Mouse (Mus musculus): ENCODE data around the gene Arhgef10l.

Arhgef10l gene

GRCm38 (mm10) chr4:140665760-140666159 lies at the start of gene Arhgef10l:
Gene Arhgef10l, minus strand, starts transcription at chr4:140666012.
- in situ Hi-C loops (cut with MboI; ENCODE audit: low sequenced_read_pairs), result no loop called here

- in situ Hi-C loops (cut with MboI; ENCODE audit: low sequenced_read_pairs), result no loop called here
Measured at GRCm38 (mm10) chr4:140714586-140714985, 48.8 kb upstream of the Arhgef10l start.

- in situ Hi-C loops (cut with MboI; ENCODE audit: low sequenced_read_pairs), result no loop called here
Measured at GRCm38 (mm10) chr4:140713480-140714365, 47.9 kb upstream of the Arhgef10l start.

DNA sequence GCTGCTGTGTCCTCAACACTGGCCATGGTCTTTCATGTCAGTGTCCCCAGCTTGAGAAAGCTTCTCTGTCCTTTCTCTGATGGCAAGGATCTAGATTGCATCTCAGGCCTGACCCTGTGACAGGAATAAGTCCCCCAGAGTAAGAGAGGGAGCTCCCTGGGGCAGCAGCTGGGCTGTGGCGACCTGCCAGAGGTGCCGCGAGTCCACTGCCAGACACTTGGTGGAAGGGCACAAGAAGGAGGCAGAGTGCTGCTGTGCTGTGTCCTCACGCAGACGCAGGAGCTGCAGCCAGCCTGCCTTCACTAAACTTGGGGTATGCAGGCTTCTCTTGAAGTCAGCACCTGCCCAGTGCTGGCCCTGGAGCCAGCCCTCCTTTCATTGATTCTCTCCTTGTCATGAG lies 45.5 kb upstream of the Arhgef10l start:
- in situ Hi-C loops (cut with MboI; ENCODE audit: low sequenced_read_pairs), result no loop called here

DNA sequence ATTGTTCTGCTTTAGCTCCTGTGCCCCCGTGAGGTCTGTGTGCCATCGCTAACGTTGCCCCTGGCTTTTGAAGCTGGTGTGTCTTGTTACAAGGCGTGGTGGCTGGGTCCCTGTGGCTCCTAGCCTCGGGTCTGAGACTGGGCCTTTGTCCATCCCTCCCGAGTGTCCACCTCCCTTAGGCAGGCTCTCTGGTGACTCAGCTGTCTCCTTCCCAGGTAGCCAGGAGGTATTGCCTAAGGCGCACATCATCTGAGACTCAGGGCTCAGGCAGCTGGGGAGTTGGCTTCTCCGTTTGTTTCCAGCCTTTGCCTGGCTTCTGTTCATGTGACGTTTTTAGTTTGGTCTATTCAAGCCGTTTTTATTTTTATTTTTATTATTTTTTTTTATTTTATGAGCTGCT lies 45.0 kb upstream of the Arhgef10l start:
- in situ Hi-C loops (cut with MboI; ENCODE audit: low sequenced_read_pairs), result no loop called here

- in situ Hi-C loops (cut with MboI; ENCODE audit: low sequenced_read_pairs), result no loop called here
Measured at GRCm38 (mm10) chr4:140709617-140710016, 43.8 kb upstream of the Arhgef10l start.

- in situ Hi-C loops (cut with MboI; ENCODE audit: low sequenced_read_pairs), result no loop called here
Measured at GRCm38 (mm10) chr4:140709111-140709510, 43.3 kb upstream of the Arhgef10l start.

- in situ Hi-C loops (cut with MboI; ENCODE audit: low sequenced_read_pairs), result no loop called here
Measured at GRCm38 (mm10) chr4:140708297-140708927, 42.6 kb upstream of the Arhgef10l start.

DNA sequence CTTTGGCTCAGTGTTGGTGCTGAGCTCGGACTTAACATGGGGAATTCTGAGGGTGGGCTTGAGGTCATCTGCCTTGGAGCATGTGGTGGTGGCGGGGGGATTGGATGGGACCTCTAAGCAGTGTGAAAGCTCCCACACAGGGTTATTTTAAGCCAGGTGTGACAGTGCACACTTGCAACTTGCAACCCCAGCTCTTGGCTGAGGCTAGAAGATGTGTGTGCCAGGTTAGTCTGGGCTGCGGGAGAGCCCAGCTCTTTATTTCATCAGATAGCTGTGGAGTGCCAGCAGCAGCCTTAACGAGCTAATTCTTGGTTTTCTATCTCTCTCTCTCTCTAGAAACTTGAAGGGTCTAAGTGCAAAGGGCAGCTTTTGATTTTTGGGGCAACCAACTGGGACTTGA lies 41.8 kb upstream of the Arhgef10l start:
- in situ Hi-C loops (cut with MboI; ENCODE audit: low sequenced_read_pairs), result no loop called here

- in situ Hi-C loops (cut with MboI; ENCODE audit: low sequenced_read_pairs), result no loop called here
Measured at GRCm38 (mm10) chr4:140704166-140704565, 38.4 kb upstream of the Arhgef10l start.

GRCm38 (mm10) chr4:140703636-140704035 lies 37.8 kb upstream of the Arhgef10l start:
- in situ Hi-C loops (cut with MboI; ENCODE audit: low sequenced_read_pairs), result no loop called here

- in situ Hi-C loops (cut with MboI; ENCODE audit: low sequenced_read_pairs), result no loop called here
Measured at GRCm38 (mm10) chr4:140702611-140703327, 37.0 kb upstream of the Arhgef10l start.

DNA sequence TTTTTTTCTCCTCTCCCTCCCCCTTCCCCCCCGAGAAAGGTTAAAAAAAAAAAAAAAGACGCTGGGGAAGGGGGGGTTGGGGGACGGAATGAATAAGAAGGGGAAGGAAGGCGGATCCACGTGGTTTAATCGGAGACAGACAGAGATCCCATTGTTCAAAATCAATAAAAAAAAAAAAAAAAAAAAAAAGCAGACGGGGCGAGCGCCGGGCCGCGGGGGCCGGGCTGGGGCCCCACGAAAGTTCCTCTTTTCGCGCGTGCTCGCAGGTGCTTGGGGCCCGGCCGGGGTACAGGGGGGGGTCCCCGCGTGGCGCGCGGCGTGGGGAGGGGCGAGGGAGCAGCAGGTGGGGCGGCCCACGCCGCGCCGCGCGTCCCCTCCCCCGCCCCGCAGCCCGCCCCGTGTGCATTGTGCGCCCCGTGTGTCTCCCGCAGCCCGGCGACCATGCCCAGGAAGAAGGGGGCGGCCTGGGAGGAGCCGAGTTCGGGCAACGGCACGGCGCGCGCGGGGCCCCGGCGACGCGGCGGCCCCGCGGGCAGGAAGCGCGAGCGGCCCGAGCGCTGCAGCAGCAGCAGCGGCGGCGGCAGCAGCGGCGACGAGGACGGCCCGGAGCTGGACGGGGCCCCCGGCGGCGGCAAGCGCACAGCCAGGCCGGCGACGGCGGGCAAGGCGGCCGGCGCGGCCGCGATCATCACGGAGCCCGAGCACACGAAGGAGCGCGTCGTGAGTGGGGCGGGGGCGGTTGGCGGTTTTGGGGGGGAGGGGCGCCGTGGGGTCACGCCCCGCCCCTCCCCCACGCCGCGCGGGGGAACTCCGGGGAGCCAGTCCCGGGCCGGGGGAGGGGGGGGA lies 36.1 kb upstream of the Arhgef10l start:
- in situ Hi-C loops (cut with MboI; ENCODE audit: low sequenced_read_pairs), result no loop called here

GRCm38 (mm10) chr4:140701049-140701715 lies 35.4 kb upstream of the Arhgef10l start:
- in situ Hi-C loops (cut with MboI; ENCODE audit: low sequenced_read_pairs), result no loop called here

DNA sequence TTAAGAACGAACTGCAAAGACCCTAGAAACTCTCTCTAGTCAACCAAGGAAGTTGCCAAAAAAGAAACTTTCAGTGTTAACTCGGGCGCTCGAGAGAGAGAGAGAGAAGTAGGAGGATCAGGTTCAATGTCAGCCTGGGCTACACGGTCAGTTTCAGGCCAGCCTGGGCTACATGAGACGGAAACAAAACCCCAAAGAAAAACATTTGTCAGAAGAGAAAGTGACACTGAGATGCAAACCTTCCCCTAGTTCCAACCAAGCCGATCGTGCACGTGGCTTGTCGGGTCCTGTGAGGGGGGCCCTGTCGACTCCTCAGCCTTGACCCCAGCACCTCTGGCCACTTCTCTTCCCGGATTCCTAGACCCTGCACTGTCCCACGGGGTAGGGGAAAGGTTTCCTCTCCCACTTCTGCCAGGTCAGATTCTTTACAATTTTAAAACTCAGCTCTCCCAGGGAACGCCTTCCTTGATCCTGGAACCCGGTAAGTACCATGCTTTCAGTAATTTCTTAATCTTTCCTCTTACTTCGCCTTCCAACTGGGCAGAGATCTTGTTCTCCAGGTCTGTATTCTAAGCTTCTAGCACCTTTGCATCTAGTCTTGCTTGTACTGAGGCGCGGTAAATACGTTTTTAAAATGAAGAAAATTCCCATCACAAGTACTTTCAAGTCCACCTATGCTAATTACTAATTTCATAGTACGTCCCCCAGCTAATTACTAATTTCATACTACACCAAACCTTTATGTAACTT lies 34.6 kb upstream of the Arhgef10l start, which contains the start of gene Rcc2:
Gene Rcc2 (plus strand): TSS at position 273 of the 750 bp plus-strand sequence.
- in situ Hi-C loops (cut with MboI; ENCODE audit: low sequenced_read_pairs), result no loop called here

DNA sequence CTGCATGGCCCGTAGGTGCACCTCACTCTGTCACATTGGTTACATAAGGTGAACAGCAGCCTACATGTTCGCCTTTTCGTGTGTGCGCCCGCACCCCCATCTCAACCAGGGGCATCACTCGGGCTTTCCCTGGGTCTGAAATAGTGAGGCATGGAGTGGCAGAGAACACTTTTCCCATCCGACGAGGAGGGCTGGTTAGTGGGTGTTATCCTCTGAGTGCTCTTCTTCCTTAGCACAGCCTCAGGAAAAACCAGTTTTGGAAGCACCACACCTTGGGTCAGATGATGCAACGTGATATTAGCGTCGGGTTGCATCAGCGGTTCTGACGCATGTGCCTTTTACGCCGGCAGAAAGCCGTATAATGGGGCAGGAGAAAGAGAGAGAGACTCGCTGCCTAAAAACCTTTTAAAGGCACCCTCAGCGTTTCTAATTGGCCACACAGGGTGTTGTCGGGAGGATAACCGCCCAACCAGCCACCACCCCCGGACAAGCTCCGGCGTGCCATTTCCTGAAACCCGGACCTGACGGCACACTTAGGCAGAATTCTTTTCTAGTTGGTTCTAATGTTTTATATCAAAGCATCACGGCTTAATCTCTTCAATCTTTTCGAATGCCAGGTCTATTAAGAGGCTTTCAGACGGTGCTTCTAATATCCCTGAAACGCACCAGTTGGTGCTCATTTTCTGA lies 33.8 kb upstream of the Arhgef10l start:
- in situ Hi-C loops (cut with MboI; ENCODE audit: low sequenced_read_pairs), result no loop called here

GRCm38 (mm10) chr4:140695675-140696585 lies 30.1 kb upstream of the Arhgef10l start:
- in situ Hi-C loops (cut with MboI; ENCODE audit: low sequenced_read_pairs), result no loop called here

GRCm38 (mm10) chr4:140695146-140695545 lies 29.3 kb upstream of the Arhgef10l start:
- in situ Hi-C loops (cut with MboI; ENCODE audit: low sequenced_read_pairs), result no loop called here
